Mouse (Mus musculus): ENCODE results near the gene Olfr1076. TPM values are rescaled to one million over a fixed set of nuclear protein-coding genes. Genes with fewer than 3 reads are reported as not detected.

Gene Olfr1076
- polyA plus RNA-seq, 1 experiment from 2014 or later = not detected

Other genes with a start within 250 kb of the Olfr1076 start
- not detected in 2 replicates for gene Olfr1051, start 229.4 kb upstream of the Olfr1076 start, polyA plus RNA-seq (2014; fragmentation: Nextera tagmentation; extraction: Ambion mirVana)
- gene Olfr1052, start 216.0 kb upstream of the Olfr1076 start, polyA plus RNA-seq (2014; fragmentation: Nextera tagmentation; extraction: Ambion mirVana) = 0.11 TPM in 1 of 2 replicates, not detected in the other
- gene Olfr1053, start 193.2 kb upstream of the Olfr1076 start, polyA plus RNA-seq (2014; fragmentation: Nextera tagmentation; extraction: Ambion mirVana) = not detected in 2 replicates
- not detected in 2 replicates for gene Olfr1054, start 173.0 kb upstream of the Olfr1076 start, polyA plus RNA-seq (2014; fragmentation: Nextera tagmentation; extraction: Ambion mirVana)
- gene Olfr1055, start 158.2 kb upstream of the Olfr1076 start, polyA plus RNA-seq (2014; fragmentation: Nextera tagmentation; extraction: Ambion mirVana) = not detected in 2 replicates
- gene Olfr1056, start 146.0 kb upstream of the Olfr1076 start, polyA plus RNA-seq (2014; fragmentation: Nextera tagmentation; extraction: Ambion mirVana) = 0.21 TPM in 1 of 2 replicates, not detected in the other
- not detected in 2 replicates for gene Olfr1057, start 130.1 kb upstream of the Olfr1076 start, polyA plus RNA-seq (2014; fragmentation: Nextera tagmentation; extraction: Ambion mirVana)
- gene Olfr1058, start 119.9 kb upstream of the Olfr1076 start, polyA plus RNA-seq (2014; fragmentation: Nextera tagmentation; extraction: Ambion mirVana) = 0.18 and 0.22 TPM in 2 replicates
- gene Olfr1061, start 94.4 kb upstream of the Olfr1076 start, polyA plus RNA-seq (2014; fragmentation: Nextera tagmentation; extraction: Ambion mirVana) = not detected in 2 replicates
- 0.07 TPM in 1 of 2 replicates, not detected in the other for gene Olfr1062, start 81.7 kb upstream of the Olfr1076 start, polyA plus RNA-seq (2014; fragmentation: Nextera tagmentation; extraction: Ambion mirVana)
- 0.15 and 0.25 TPM in 2 replicates for gene Olfr1065, start 57.9 kb upstream of the Olfr1076 start, polyA plus RNA-seq (2014; fragmentation: Nextera tagmentation; extraction: Ambion mirVana)
- gene Olfr1066, start 52.2 kb upstream of the Olfr1076 start, polyA plus RNA-seq (2014; fragmentation: Nextera tagmentation; extraction: Ambion mirVana) = not detected in 2 replicates
- gene Olfr228, start 21.1 kb upstream of the Olfr1076 start, polyA plus RNA-seq (2014; fragmentation: Nextera tagmentation; extraction: Ambion mirVana) = 0.13 TPM in 1 of 2 replicates, not detected in the other
- gene Olfr1079, start 34.0 kb downstream of the Olfr1076 start, polyA plus RNA-seq (2014; fragmentation: Nextera tagmentation; extraction: Ambion mirVana) = not detected in 2 replicates
- not detected in 2 replicates for gene Olfr1080, start 49.8 kb downstream of the Olfr1076 start, polyA plus RNA-seq (2014; fragmentation: Nextera tagmentation; extraction: Ambion mirVana)
- not detected in 2 replicates for gene Olfr1082, start 90.5 kb downstream of the Olfr1076 start, polyA plus RNA-seq (2014; fragmentation: Nextera tagmentation; extraction: Ambion mirVana)
- gene Olfr1084, start 131.3 kb downstream of the Olfr1076 start, polyA plus RNA-seq (2014; fragmentation: Nextera tagmentation; extraction: Ambion mirVana) = not detected in 2 replicates
- gene Olfr1085, start 153.6 kb downstream of the Olfr1076 start, polyA plus RNA-seq (2014; fragmentation: Nextera tagmentation; extraction: Ambion mirVana) = not detected in 2 replicates
- gene Olfr1086, start 171.6 kb downstream of the Olfr1076 start, polyA plus RNA-seq (2014; fragmentation: Nextera tagmentation; extraction: Ambion mirVana) = not detected in 2 replicates
- not detected in 2 replicates for gene Olfr1087, start 189.9 kb downstream of the Olfr1076 start, polyA plus RNA-seq (2014; fragmentation: Nextera tagmentation; extraction: Ambion mirVana)
- gene Olfr1089, start 225.2 kb downstream of the Olfr1076 start, polyA plus RNA-seq (2014; fragmentation: Nextera tagmentation; extraction: Ambion mirVana) = not detected in 2 replicates

Data from embryonic facial prominence, embryonic 14.5 days (tissue).